Mouse (Mus musculus) gastrocnemius, postnatal 10 days (tissue): ENCODE measurements around the gene Plod3. TPM values are rescaled to one million over a fixed set of nuclear protein-coding genes. Genes with fewer than 3 reads are reported as not detected.

Source experiments
- DNase-seq: peaks from one replicate; pipeline ENCODE4 v3.0.0; 2021; ENCODE audit warnings: mixed read lengths
- total RNA-seq, 2 experiments: library from RNA; stranded (reverse); gene quantifications; 2 replicates each; pipeline ENCODE4 v1.2.3; 2021

The Plod3 gene
- total RNA-seq, 2 experiments from 2014 or later: 21.3 to 33.5 TPM

- DNase-seq: no peak
These were observed 23.8 kb upstream of the Plod3 start for GRCm38 (mm10) chr5:136962966-136963540.

- DNase-seq: no peak
These were observed 21.6 kb upstream of the Plod3 start for GRCm38 (mm10) chr5:136965210-136965609.

GRCm38 (mm10) chr5:136965686-136966085, 21.1 kb upstream of the Plod3 start:
- DNase-seq: no peak

GRCm38 (mm10) chr5:136966331-136966730, 20.5 kb upstream of the Plod3 start, which contains the start of gene Cldn15:
Gene Cldn15 (plus strand): TSS chr5:136966616.
- no peak for DNase-seq

- DNase-seq: no peak
These were observed 19.9 kb upstream of the Plod3 start for GRCm38 (mm10) chr5:136966861-136967455.

GRCm38 (mm10) chr5:136967592-136967991, 19.2 kb upstream of the Plod3 start:
- DNase-seq: peak; percentile 73

GRCm38 (mm10) chr5:136970703-136971102, 16.1 kb upstream of the Plod3 start:
- DNase-seq: peak; percentile 77

GRCm38 (mm10) chr5:136973670-136974069, 13.1 kb upstream of the Plod3 start:
- DNase-seq: no peak

GRCm38 (mm10) chr5:136977769-136978168, 9.1 kb upstream of the Plod3 start:
- no peak for DNase-seq

GRCm38 (mm10) chr5:136979762-136980161, 7.1 kb upstream of the Plod3 start:
- DNase-seq: no peak

GRCm38 (mm10) chr5:136980974-136981373, 5.8 kb upstream of the Plod3 start:
- DNase-seq: no peak

GRCm38 (mm10) chr5:136982338-136982930, 4.4 kb upstream of the Plod3 start:
- peak; percentile 77 for DNase-seq

- no peak for DNase-seq
These were observed 2.0 kb upstream of the Plod3 start for GRCm38 (mm10) chr5:136984828-136985227.

GRCm38 (mm10) chr5:136987138-136987933, 517 bp downstream of the Plod3 start:
- DNase-seq: peak; percentile 74

- no peak for DNase-seq
These were observed 1.1 kb downstream of the Plod3 start, which contains the start of gene Znhit1 for GRCm38 (mm10) chr5:136987934-136988271. Gene Znhit1 (minus strand): TSS chr5:136988021.

GRCm38 (mm10) chr5:136988420-136988819, 1.6 kb downstream of the Plod3 start:
- peak; percentile 38 for DNase-seq

GRCm38 (mm10) chr5:136989801-136990200, 3.0 kb downstream of the Plod3 start:
- no peak for DNase-seq

GRCm38 (mm10) chr5:136999449-136999848, 12.6 kb downstream of the Plod3 start:
- DNase-seq: no peak

GRCm38 (mm10) chr5:137000612-137001011, 13.8 kb downstream of the Plod3 start:
- DNase-seq: no peak

GRCm38 (mm10) chr5:137007276-137007675, 20.5 kb downstream of the Plod3 start:
- no peak for DNase-seq

GRCm38 (mm10) chr5:137009988-137010387, 23.2 kb downstream of the Plod3 start:
- DNase-seq: peak; percentile 60

GRCm38 (mm10) chr5:137012401-137012950, 25.7 kb downstream of the Plod3 start:
- DNase-seq: no peak

GRCm38 (mm10) chr5:137015913-137016312, 29.1 kb downstream of the Plod3 start:
- DNase-seq: no peak
